Mouse (Mus musculus) heart, postnatal 25 days (tissue): ENCODE results near the gene Pla2g16. TPM values are rescaled to one million over a fixed set of nuclear protein-coding genes. Genes with fewer than 3 reads are reported as not detected.

Experiments
- DNase-seq: peaks from one replicate; pipeline ENCODE4 v3.0.0; 2022; ENCODE audit warnings: low spot score
- intact Hi-C: fragments of 180-260 bp; cut with DNase I; formaldehyde crosslinking; loops from one replicate; pipeline ENCODE4 v1.15.1; 2025
- total RNA-seq, 2 experiments: library from RNA; stranded (reverse); gene quantifications; 2 replicates each; pipeline ENCODE4 v1.2.3; 2021

Pla2g16 gene
- total RNA-seq, 2 experiments from 2014 or later: 122 TPM

- no peak for DNase-seq
Observed at GRCm38 (mm10) chr19:7606801-7607689, 49.8 kb downstream of the Pla2g16 start, which contains the start of gene Lgals12. Gene Lgals12 (minus strand): TSS chr19:7607193.

GRCm38 (mm10) chr19:7607690-7608201 is 50.5 kb downstream of the Pla2g16 start:
- no peak for DNase-seq
- intact Hi-C loops: no loop called here

More at GRCm38 (mm10) chr19:7606801-7607689, 49.8 kb downstream of the Pla2g16 start, which contains the start of gene Lgals12:
- intact Hi-C loops: no loop called here

GRCm38 (mm10) chr19:7611942-7612757 is 54.9 kb downstream of the Pla2g16 start, which contains the start of gene Hrasls5:
Gene Hrasls5 (plus strand): TSS chr19:7612541.
- intact Hi-C loops: no loop called here
- no peak for DNase-seq

- intact Hi-C loops: no loop called here
- DNase-seq: no peak
Observed at GRCm38 (mm10) chr19:7613151-7613550, 55.9 kb downstream of the Pla2g16 start.

- DNase-seq: no peak
- intact Hi-C loops: loop anchor here (2.0 kb wide), 2 partner anchors 20 to 174 kb away; no protein-coding TSS in a partner anchor
Observed at GRCm38 (mm10) chr19:7616231-7616930, 59.1 kb downstream of the Pla2g16 start.

- intact Hi-C loops: loop anchor here (1.0 to 2.0 kb wide), 3 partner anchors 20 to 174 kb away; no protein-coding TSS in a partner anchor
- no peak for DNase-seq
Observed at GRCm38 (mm10) chr19:7617085-7617484, 59.8 kb downstream of the Pla2g16 start.

GRCm38 (mm10) chr19:7617696-7618095 is 60.4 kb downstream of the Pla2g16 start:
- no peak for DNase-seq
- intact Hi-C loops: loop anchor here (1.0 to 2.0 kb wide), 3 partner anchors 21 to 175 kb away; no protein-coding TSS in a partner anchor

- intact Hi-C loops: no loop called here
- no peak for DNase-seq
Observed at GRCm38 (mm10) chr19:7633021-7633420, 75.8 kb downstream of the Pla2g16 start.

GRCm38 (mm10) chr19:7633786-7634185 is 76.5 kb downstream of the Pla2g16 start:
- intact Hi-C loops: no loop called here
- DNase-seq: no peak

Other genes starting within 250 kb of the Pla2g16 start
- gene Mark2, start 215.6 kb upstream of the Pla2g16 start, total RNA-seq: 10 to 100 TPM; 49.4 to 55.3 TPM
- gene Spindoc, start 174.5 kb upstream of the Pla2g16 start, total RNA-seq: 10 to 100 TPM; 14.1 to 17.5 TPM
- gene 2700081O15Rik, start 139.8 kb upstream of the Pla2g16 start, total RNA-seq: 10 to 100 TPM; 15.8 to 18.7 TPM
- 10 to 100 TPM; 75.1 to 82.8 TPM for gene Rtn3, start 74.2 kb upstream of the Pla2g16 start, total RNA-seq
- 10 to 100 TPM; 15.5 to 19.2 TPM for gene Atl3, start 63.4 kb upstream of the Pla2g16 start, total RNA-seq
- gene Lgals12, start 49.7 kb downstream of the Pla2g16 start, total RNA-seq: under 1 TPM; 0.31 to 0.92 TPM
- gene Hrasls5, start 55.1 kb downstream of the Pla2g16 start, total RNA-seq: under 1 TPM in 1 of 2 experiments, not detected in 1; 0.26 TPM
- not detected for gene Slc22a19, start 153.9 kb downstream of the Pla2g16 start, total RNA-seq
- gene Slc22a26, start 245.2 kb downstream of the Pla2g16 start, total RNA-seq: not detected